ENCODE assay signal across 8 mouse cellular contexts in genomic region chr14:55681160-55682117, GRCm38 (mm10). TPM values are rescaled to one million over a fixed set of nuclear protein-coding genes. Genes with fewer than 3 reads are reported as not detected.
DNase-seq lines count a peak whose midpoint lies in the region; ATAC-seq and TF ChIP-seq lines count a peak whose summit lies in the region.

Gene Tinf2 (minus strand): TSS chr14:55681820.

- H3K4me1 ChIP-seq in forebrain, embryonic 10.5 days = peaks cover 19% of the 10 kb centered on the region
- H3K4me1 ChIP-seq in heart, embryonic 15.5 days (replicated peaks) = peaks cover 8% of the 10 kb centered on the region
- H3K4me1 ChIP-seq in liver, embryonic 14.5 days (replicated peaks; ENCODE audit: control insufficient read depth in 2 of 2, insufficient read depth in 2 of 2, low read length in 1 of 2) = peaks cover 2 to 9% of the 10 kb centered on the region in 2 experiments; a peak in 3 of 4 replicates
- 0 out of 2 replicates have a peak, but pooled peaks cover 3% of the 10 kb centered on the region for H3K4me1 ChIP-seq in neural tube, embryonic 11.5 days (ENCODE audit: control insufficient read depth, insufficient read depth, low read length)
- no peaks in the 10 kb centered on the region for H3K4me1 ChIP-seq in stomach, postnatal 0 days (replicated peaks; ENCODE audit: control insufficient read depth, insufficient read depth)

- peak within 1 kb of the TSS; percentile 97 for H3K4me3 ChIP-seq in forebrain, embryonic 10.5 days
- peak within 1 kb of the TSS; percentile 82 for H3K4me3 ChIP-seq in heart, embryonic 15.5 days
- peak within 1 kb of the TSS; percentile 79 to 91 for H3K4me3 ChIP-seq in liver, embryonic 14.5 days (ENCODE audit: insufficient read depth in 1 of 2, low read depth in 2 of 2, low read length in 2 of 2)
- H3K4me3 ChIP-seq in neural tube, embryonic 11.5 days (ENCODE audit: low read depth, low read length) = peak within 1 kb of the TSS; percentile 77
- peak within 1 kb of the TSS; percentile 76 for H3K4me3 ChIP-seq in stomach, postnatal 0 days (ENCODE audit: low read depth, low read length)

- DNase-seq in CD8-positive naive resting alpha-beta T cell, adult 2 months (ENCODE audit: low read depth in 2 of 2, low spot score in 2 of 2) = peak; percentile 93 to 94
- DNase-seq in c-Kit-positive CD71-negative TER-119-negative erythroid progenitor cells, embryonic 14.5 days (ENCODE audit: low read depth) = peak; percentile 95
- peak; percentile 96 for DNase-seq in forebrain, embryonic 10.5 days (ENCODE audit: extremely low spot score, low spot score)
- DNase-seq in kidney, postnatal 25 days = peak; percentile 96
- DNase-seq in liver, embryonic 14.5 days (ENCODE audit: low read depth in 3 of 3, low spot score in 3 of 3) = peak; percentile 94 to 95 (median 95)
- peak; percentile 96 for DNase-seq in neural tube, embryonic 11.5 days (ENCODE audit: low spot score)
- peak; percentile 98 for DNase-seq in stomach, postnatal 0 days (ENCODE audit: low spot score)

- H3K9ac ChIP-seq in heart, embryonic 15.5 days = peak within 1 kb of the TSS; percentile 87
- H3K9ac ChIP-seq in liver, embryonic 14.5 days (replicated peaks) = peak within 1 kb of the TSS; percentile 76
- H3K9ac ChIP-seq in neural tube, embryonic 11.5 days (ENCODE audit: low read length) = peak within 1 kb of the TSS; percentile 68
- peak within 1 kb of the TSS; percentile 77 for H3K9ac ChIP-seq in stomach, postnatal 0 days (ENCODE audit: low read length)

- peaks cover 42% of the 10 kb centered on the region for H3K36me3 ChIP-seq in forebrain, embryonic 10.5 days (replicated peaks)
- H3K36me3 ChIP-seq in heart, embryonic 15.5 days = peaks cover 37% of the 10 kb centered on the region
- peaks cover 33% of the 10 kb centered on the region for H3K36me3 ChIP-seq in liver, embryonic 14.5 days (replicated peaks; ENCODE audit: control insufficient read depth, insufficient read depth, low read depth)
- H3K36me3 ChIP-seq in neural tube, embryonic 11.5 days (ENCODE audit: control insufficient read depth, insufficient read depth, low read length) = 0 out of 2 replicates have a peak, but pooled peaks cover 3% of the 10 kb centered on the region
- H3K36me3 ChIP-seq in stomach, postnatal 0 days (ENCODE audit: control insufficient read depth, insufficient read depth, low read length) = peaks cover 11% of the 10 kb centered on the region

- no peaks in the 10 kb centered on the region for H3K9me3 ChIP-seq in forebrain, embryonic 10.5 days
- H3K9me3 ChIP-seq in heart, embryonic 15.5 days (replicated peaks) = no peaks in the 10 kb centered on the region
- no peaks in the 10 kb centered on the region for H3K9me3 ChIP-seq in liver, embryonic 14.5 days (ENCODE audit: control insufficient read depth, low read length)
- no peaks in the 10 kb centered on the region for H3K9me3 ChIP-seq in neural tube, embryonic 11.5 days (ENCODE audit: control insufficient read depth, low read length)
- no peaks in the 10 kb centered on the region for H3K9me3 ChIP-seq in stomach, postnatal 0 days (ENCODE audit: control insufficient read depth, low read length)

- peak within 1 kb of the TSS; percentile 78 for H3K4me2 ChIP-seq in heart, embryonic 15.5 days
- H3K4me2 ChIP-seq in liver, embryonic 14.5 days (ENCODE audit: low read depth) = peak within 1 kb of the TSS; percentile 85
- peak within 1 kb of the TSS; percentile 86 for H3K4me2 ChIP-seq in neural tube, embryonic 11.5 days (ENCODE audit: low read depth)
- H3K4me2 ChIP-seq in stomach, postnatal 0 days (replicated peaks; ENCODE audit: low read depth) = peak within 1 kb of the TSS; percentile 83

- no peaks in the 10 kb centered on the region for H3K27me3 ChIP-seq in forebrain, embryonic 10.5 days (ENCODE audit: poor library complexity, severe bottlenecking)
- no peaks in the 10 kb centered on the region for H3K27me3 ChIP-seq in heart, embryonic 15.5 days
- no peaks in the 10 kb centered on the region for H3K27me3 ChIP-seq in liver, embryonic 14.5 days (ENCODE audit: control insufficient read depth, insufficient read depth, low read length)
- no peaks in the 10 kb centered on the region for H3K27me3 ChIP-seq in neural tube, embryonic 11.5 days (ENCODE audit: control insufficient read depth, insufficient read depth, low read length)
- no peaks in the 10 kb centered on the region for H3K27me3 ChIP-seq in stomach, postnatal 0 days (ENCODE audit: control insufficient read depth, insufficient read depth, low read length)

- peak; percentile 91 for TF ChIP-seq CTCF in liver, embryonic 14.5 days (IDR thresholded peaks at IDR 0.05; ENCODE audit: low read depth)
- TF ChIP-seq CTCF in stomach, postnatal 0 days (IDR thresholded peaks at IDR 0.05; ENCODE audit: low read depth) = peak; percentile 90

- TF ChIP-seq EP300 in liver, embryonic 14.5 days (IDR thresholded peaks at IDR 0.05; ENCODE audit: low read depth) = peak; percentile 12
- TF ChIP-seq EP300 in stomach, postnatal 0 days (optimal IDR thresholded peaks at IDR 0.05) = peak; percentile 63

- peak; percentile 96 for ATAC-seq in heart, embryonic 15.5 days (replicated peaks; ENCODE audit: insufficient number of reproducible peaks, insufficient read depth, low FRiP score, low read depth)
- peak; percentile 94 for ATAC-seq in liver, embryonic 14.5 days (ENCODE audit: insufficient read depth)
- peak; percentile 98 for ATAC-seq in neural tube, embryonic 11.5 days (ENCODE audit: insufficient read depth, low FRiP score, low TSS enrichment)
- peak; percentile 99 for ATAC-seq in stomach, postnatal 0 days (ENCODE audit: low FRiP score, low TSS enrichment)

- under 1% methylated on average over 66 of the region's 66 CpGs for WGBS in forebrain, embryonic 10.5 days
- WGBS in heart, embryonic 15.5 days = under 1% methylated on average over 66 of the region's 66 CpGs
- under 1% methylated on average over 66 of the region's 66 CpGs for WGBS in liver, embryonic 14.5 days (ENCODE audit: insufficient replicate concordance)
- WGBS in neural tube, embryonic 11.5 days = under 1% methylated on average over 66 of the region's 66 CpGs
- WGBS in stomach, postnatal 0 days = under 1% methylated on average over 66 of the region's 66 CpGs

- H3K27ac ChIP-seq in forebrain, embryonic 10.5 days = peak within 1 kb of the TSS; percentile 92
- peak within 1 kb of the TSS; percentile 87 for H3K27ac ChIP-seq in heart, embryonic 15.5 days
- peak within 1 kb of the TSS; percentile 80 for H3K27ac ChIP-seq in liver, embryonic 14.5 days
- peak within 1 kb of the TSS; percentile 67 for H3K27ac ChIP-seq in neural tube, embryonic 11.5 days (ENCODE audit: low read depth, low read length)
- peak within 1 kb of the TSS; percentile 90 for H3K27ac ChIP-seq in stomach, postnatal 0 days (replicated peaks)

RNA-seq across cellular contexts. Expression of gene Tinf2, which starts in this region (rescaled TPM):
- polyA plus RNA-seq in forebrain, embryonic 10.5 days (2016; fragmentation: Nextera tagmentation; extraction: Ambion mirVana) = 78.8 and 79.7 TPM in 2 replicates
- 26.1 and 29.2 TPM in 2 replicates for polyA plus RNA-seq in heart, embryonic 15.5 days (2015; fragmentation: Nextera tagmentation; extraction: Ambion mirVana)
- 13.4 and 16.6 TPM in 2 replicates for polyA plus RNA-seq in liver, embryonic 14.5 days (2012; rRNA removed)
- polyA plus RNA-seq in liver, embryonic 14.5 days (2014; fragmentation: Nextera tagmentation; extraction: Ambion mirVana) = 19.0 and 19.3 TPM in 2 replicates
- polyA plus RNA-seq in neural tube, embryonic 11.5 days (2014; fragmentation: Nextera tagmentation; extraction: Ambion mirVana) = 50.7 and 61.2 TPM in 2 replicates
- 17.5 and 17.8 TPM in 2 replicates for polyA plus RNA-seq in stomach, postnatal 0 days (2015; fragmentation: Nextera tagmentation; extraction: Ambion mirVana)

Comparison
In these comparisons a context has a peak if more than half of its experiments do, and no peak if none do; other contexts are left out.
1. Peak in every context shown above with its lines: DNase-seq, ATAC-seq, H3K4me3 ChIP-seq and H3K27ac ChIP-seq.